Mouse (Mus musculus): ENCODE measurements at regions not wholly inside any gene's neighbourhood (a gene's known extent, or its start where the extent isn't known, plus 50 kb on each side); places are given as distances from the start of the nearest gene placed in this dataset.
A peak's percentile ranks its signal among the peaks of the same experiment; 100 is the strongest.
"Not testable (repeated sequence)": the region's sequence is repeated elsewhere in the genome, so short reads cannot be mapped to it uniquely, and the experiment has no call there.

DNA sequence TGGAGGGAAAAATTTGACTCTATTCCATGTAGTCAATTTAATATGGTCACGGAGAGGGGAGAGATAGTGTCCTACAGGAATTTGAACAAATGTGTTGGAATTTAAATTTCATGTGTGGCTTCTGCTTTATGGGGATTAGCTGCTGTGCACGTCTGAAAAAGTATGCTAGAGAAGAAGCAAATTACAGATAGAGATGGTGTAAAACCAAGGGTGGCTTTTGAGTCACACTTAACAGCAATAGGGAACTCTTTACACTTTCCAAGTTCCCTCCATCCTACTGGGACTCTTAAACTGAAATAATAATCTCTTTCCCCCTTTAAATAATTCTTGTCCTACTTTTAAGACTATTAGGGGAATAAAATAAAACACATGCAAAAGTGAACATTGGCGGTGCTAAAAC, 1790.1 kb upstream of the 5930422O12Rik start:
- ATAC-seq: no peak
- H3K4me1 ChIP-seq: no peaks in the 10 kb centered on the region
- H3K27ac ChIP-seq: no peak overlapping the region
- H3K4me3 ChIP-seq: no peak overlapping the region
- H3K9me3 ChIP-seq (replicated peaks): no peaks in the 10 kb centered on the region
- no peaks in the 10 kb centered on the region for H3K36me3 ChIP-seq
- H3K9ac ChIP-seq: no peak overlapping the region
- no peak overlapping the region for H3K4me2 ChIP-seq
- WGBS (ENCODE audit: insufficient replicate concordance): 65% methylated on average over 3 of the region's 3 CpGs
- H3K27me3 ChIP-seq (replicated peaks): no peaks in the 10 kb centered on the region

DNA sequence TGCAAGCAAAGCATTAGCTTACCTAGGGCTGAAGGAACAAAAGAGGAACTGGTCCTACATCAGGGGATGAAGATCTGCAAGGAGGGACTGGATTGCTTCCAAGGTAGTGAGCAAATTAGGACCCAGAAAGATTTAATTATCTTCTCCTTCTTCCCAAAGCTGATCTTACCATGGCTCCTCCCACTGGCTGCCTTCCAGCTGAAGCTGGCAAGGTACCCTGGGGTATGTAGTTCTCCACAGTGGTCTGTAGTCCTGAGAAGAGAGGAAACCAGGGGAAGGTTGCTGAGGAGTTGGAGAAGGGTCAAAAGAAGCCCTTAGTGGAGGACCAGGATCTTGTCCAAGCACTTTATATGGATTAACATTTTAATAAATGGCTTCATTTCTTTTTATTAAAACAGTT, 1764.8 kb upstream of the 5930422O12Rik start:
- H3K27me3 ChIP-seq (replicated peaks): no peaks in the 10 kb centered on the region
- H3K9ac ChIP-seq: no peak overlapping the region
- 0 out of 2 replicates have a peak, but pooled peaks cover 5% of the 10 kb centered on the region for H3K4me1 ChIP-seq
- H3K9me3 ChIP-seq (replicated peaks): no peaks in the 10 kb centered on the region
- no peak overlapping the region for H3K4me2 ChIP-seq
- H3K4me3 ChIP-seq: no peak overlapping the region
- no peak for ATAC-seq
- no peak overlapping the region for H3K27ac ChIP-seq
- no peaks in the 10 kb centered on the region for H3K36me3 ChIP-seq

DNA sequence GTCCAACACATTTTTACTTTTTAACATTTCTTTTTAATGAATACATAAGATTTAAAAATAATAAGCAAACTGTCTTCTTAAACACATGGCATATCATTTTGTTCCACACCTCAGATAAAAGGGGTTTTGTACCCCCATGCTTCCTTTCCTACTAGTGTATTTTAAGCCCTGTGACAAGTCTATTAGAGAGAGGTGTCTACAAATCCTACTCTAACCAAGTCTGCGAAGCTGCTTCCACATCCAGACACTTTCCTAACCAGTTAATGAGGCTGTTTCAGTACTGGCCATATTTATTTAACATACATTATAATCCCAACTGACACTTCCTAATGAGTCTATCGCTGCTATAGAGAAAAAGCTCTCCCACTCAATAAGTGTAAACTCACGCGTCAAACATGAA, 1763.0 kb upstream of the 5930422O12Rik start:
- Histone ChIP-seq H3K27ac (no peak overlapping the region), H3K27me3 (replicated peaks) (no peaks in the 10 kb centered on the region), H3K4me3 (no peak overlapping the region), H3K4me1 (0 out of 2 replicates have a peak, but pooled peaks cover 5% of the 10 kb centered on the region), H3K36me3 (no peaks in the 10 kb centered on the region), H3K9ac (no peak overlapping the region), H3K9me3 (replicated peaks) (no peaks in the 10 kb centered on the region), H3K4me2 (no peak overlapping the region)
- ATAC-seq: no peak
- WGBS (ENCODE audit: insufficient replicate concordance): 76% methylated on average over 4 of the region's 4 CpGs

DNA sequence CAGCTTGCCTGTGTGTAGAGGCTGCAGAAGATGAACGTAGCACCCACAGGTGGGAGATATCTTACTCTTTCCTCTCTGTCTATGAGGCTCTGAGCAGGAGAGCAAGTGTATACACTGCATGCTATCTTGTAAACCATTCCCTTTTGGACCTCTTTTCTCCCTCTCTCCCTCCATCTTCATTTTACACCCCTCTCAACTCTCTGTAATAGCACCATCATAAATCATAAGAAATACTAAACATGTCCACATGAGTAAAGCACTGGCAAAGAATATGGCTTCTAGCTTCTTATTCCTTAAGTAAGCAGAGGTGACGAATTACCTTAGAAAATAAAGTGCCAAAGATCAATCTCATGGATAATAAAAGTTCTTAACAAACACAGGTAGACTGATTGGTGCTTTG, 1724.3 kb upstream of the 5930422O12Rik start:
- Histone ChIP-seq H3K4me1 (no peaks in the 10 kb centered on the region), H3K9me3 (replicated peaks) (no peaks in the 10 kb centered on the region), H3K27me3 (replicated peaks) (no peaks in the 10 kb centered on the region), H3K9ac (no peak overlapping the region), H3K4me2 (no peak overlapping the region), H3K4me3 (no peak overlapping the region), H3K27ac (no peak overlapping the region), H3K36me3 (no peaks in the 10 kb centered on the region)
- no peak for ATAC-seq
- 57% methylated on average over 2 of the region's 2 CpGs for whole genome bisulfite sequencing (ENCODE audit: insufficient replicate concordance)

DNA sequence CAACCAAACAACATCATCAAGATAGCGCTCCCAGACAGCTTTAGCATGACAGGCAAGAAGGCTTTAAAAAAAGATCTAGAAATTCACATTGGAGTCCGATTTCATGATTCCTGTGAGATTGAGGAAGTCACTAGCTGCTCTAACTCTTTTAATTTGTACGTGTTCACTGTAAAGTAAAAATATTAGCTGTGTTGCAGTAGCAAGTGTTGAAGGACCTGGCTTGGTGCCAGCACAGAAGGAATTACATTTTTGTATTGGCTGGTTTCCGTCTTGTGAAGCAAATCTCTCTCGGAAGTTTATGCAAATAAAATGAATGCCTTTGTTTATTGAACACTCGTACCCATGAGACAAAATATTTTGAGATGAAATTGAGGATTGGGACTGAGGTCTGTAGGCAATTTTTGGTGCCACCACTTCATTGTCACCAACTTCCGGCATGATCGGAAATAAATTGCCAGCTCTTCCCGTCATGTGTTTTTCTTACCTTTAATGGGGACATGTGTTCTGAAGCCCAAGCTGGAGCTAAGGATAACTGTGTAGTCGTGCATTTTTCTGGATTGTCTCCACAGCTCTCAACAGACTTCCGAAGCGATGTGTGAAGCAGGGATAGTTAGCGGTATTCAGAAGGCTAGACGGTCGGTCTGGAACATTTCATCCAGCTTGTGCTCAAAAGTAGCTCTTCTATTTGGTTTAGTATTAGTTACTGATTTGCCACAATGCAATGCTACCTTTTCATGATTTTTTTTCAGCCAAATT, 1715.0 kb upstream of the 5930422O12Rik start:
- Histone ChIP-seq H3K36me3 (no peaks in the 10 kb centered on the region), H3K4me2 (no peak overlapping the region), H3K4me3 (no peak overlapping the region), H3K27ac (no peak overlapping the region), H3K9ac (no peak overlapping the region), H3K27me3 (replicated peaks) (no peaks in the 10 kb centered on the region), H3K4me1 (peaks cover 7% of the 10 kb centered on the region), H3K9me3 (replicated peaks) (no peaks in the 10 kb centered on the region)
- no peak for ATAC-seq
- 78% methylated on average over 15 of the region's 15 CpGs for WGBS (ENCODE audit: insufficient replicate concordance)

DNA sequence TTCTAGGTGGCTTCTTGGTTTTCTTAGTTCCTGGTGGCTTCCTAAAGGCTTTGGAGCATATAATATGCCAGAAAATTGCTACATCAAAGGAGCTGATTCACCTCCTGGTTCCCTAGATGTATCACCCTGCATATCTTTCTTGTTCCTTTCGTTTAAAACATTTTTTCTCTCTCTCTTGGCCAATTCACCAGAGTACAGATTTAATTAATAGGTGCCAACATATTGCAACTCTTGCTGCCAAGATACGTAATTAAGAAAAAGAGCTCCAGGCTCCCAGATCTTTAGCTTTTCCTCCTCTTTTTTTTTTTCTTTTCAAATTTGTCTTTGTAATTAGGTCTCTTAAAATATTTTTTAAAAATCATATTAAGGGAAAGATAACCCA, 1714.4 kb upstream of the 5930422O12Rik start:
- no peaks in the 10 kb centered on the region for H3K36me3 ChIP-seq
- no peak overlapping the region for H3K4me2 ChIP-seq
- no peaks in the 10 kb centered on the region for H3K9me3 ChIP-seq (replicated peaks)
- H3K4me3 ChIP-seq: no peak overlapping the region
- peaks cover 13% of the 10 kb centered on the region for H3K4me1 ChIP-seq
- H3K27me3 ChIP-seq (replicated peaks): no peaks in the 10 kb centered on the region
- no peak overlapping the region for H3K9ac ChIP-seq
- no peak overlapping the region for H3K27ac ChIP-seq
- 72% methylated on average over 2 of the region's 2 CpGs for WGBS (ENCODE audit: insufficient replicate concordance)
- no peak for ATAC-seq

DNA sequence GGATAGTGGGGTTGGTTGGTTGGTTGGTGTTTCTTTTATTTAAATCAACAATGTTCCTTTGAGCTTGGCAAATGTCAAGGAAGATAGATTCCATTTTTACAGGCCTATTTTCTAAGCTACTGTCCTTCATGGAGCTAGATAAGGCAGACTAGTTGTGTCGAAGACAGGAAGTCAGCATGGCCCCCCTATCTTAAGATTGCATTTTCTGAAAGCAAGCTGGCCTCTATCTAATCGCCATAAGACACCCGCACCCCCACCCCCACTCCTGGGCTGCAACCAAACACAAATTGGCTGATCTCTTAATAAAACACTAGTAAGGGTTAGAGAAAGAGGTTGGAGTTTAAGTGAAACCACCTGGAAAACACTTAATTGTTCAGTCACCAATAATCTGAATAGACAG, 1708.5 kb upstream of the 5930422O12Rik start:
- peak overlapping the region; percentile 90 for H3K27ac ChIP-seq
- H3K27me3 ChIP-seq (replicated peaks): no peaks in the 10 kb centered on the region
- peak; percentile 94 for ATAC-seq
- peaks cover 64% of the 10 kb centered on the region for H3K4me1 ChIP-seq
- H3K9me3 ChIP-seq (replicated peaks): 0 out of 2 replicates have a peak, but pooled peaks cover 2% of the 10 kb centered on the region
- 7% methylated on average over 3 of the region's 3 CpGs for WGBS (ENCODE audit: insufficient replicate concordance)
- no peaks in the 10 kb centered on the region for H3K36me3 ChIP-seq
- 0 out of 2 replicates have a peak overlapping the region, but pooled peaks have one; percentile 1 for H3K4me3 ChIP-seq
- H3K4me2 ChIP-seq: peak overlapping the region; percentile 58
- H3K9ac ChIP-seq: peak overlapping the region; percentile 34; the same call in 1 of the 2 replicates

DNA sequence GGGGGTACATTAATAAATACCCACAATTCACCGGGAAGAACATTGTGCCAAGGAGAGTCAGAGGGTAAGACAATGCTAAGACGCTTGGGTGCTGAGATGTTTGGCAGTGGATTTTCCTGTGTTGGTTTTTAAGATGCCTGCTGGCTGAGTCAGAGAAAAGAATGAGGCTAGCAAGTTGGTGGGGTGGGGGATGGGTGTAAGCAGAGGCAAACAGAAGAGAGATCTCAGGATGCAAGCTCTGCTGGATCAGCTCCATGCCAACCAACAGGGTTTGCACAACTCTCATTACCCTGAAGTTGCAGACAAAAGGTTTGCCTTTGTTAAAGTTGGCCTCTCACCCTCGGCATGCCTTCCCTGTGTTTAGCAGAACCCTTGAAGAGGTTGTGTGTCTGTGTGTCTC, 1707.9 kb upstream of the 5930422O12Rik start:
- peak; percentile 56 for ATAC-seq
- H3K9me3 ChIP-seq (replicated peaks): 0 out of 2 replicates have a peak, but pooled peaks cover 2% of the 10 kb centered on the region

DNA sequence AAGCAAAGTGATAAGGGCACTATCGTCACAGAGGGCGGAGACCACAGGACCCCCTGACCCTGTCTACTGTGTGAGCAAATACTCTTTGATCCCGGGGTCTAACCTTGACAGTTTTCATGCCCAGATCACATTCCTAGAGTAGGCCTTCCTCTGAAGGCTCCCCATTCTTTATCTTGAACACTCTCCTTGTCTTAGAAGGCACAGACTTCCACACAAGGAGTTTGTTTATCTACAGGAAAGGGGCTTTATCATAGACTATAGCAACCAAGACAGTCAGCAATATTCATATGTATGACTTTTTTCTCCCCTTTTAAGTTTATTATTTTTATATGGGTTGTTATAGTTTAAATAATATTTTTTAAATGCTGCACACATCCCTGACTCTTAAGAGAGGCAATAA, 1703.1 kb upstream of the 5930422O12Rik start:
- Histone ChIP-seq H3K9me3 (replicated peaks) (0 out of 2 replicates have a peak, but pooled peaks cover 2% of the 10 kb centered on the region), H3K27me3 (replicated peaks) (no peaks in the 10 kb centered on the region), H3K4me2 (peak overlapping the region; percentile 29), H3K9ac (no peak overlapping the region), H3K4me3 (no peak overlapping the region), H3K27ac (peak overlapping the region; percentile 69), H3K36me3 (no peaks in the 10 kb centered on the region), H3K4me1 (peaks cover 56% of the 10 kb centered on the region)
- 10% methylated on average over 3 of the region's 3 CpGs for WGBS (ENCODE audit: insufficient replicate concordance)
- ATAC-seq: peak; percentile 83

More for the DNA sequence above, 1707.9 kb upstream of the 5930422O12Rik start:
- 26% methylated on average over 3 of the region's 3 CpGs for WGBS (ENCODE audit: insufficient replicate concordance)
- 0 out of 2 replicates have a peak overlapping the region, but pooled peaks have one; percentile 1 for H3K4me3 ChIP-seq
- H3K27me3 ChIP-seq (replicated peaks): no peaks in the 10 kb centered on the region
- peak overlapping the region; percentile 90 for H3K27ac ChIP-seq
- peak overlapping the region; percentile 58 for H3K4me2 ChIP-seq
- no peaks in the 10 kb centered on the region for H3K36me3 ChIP-seq
- peaks cover 70% of the 10 kb centered on the region for H3K4me1 ChIP-seq
- peak overlapping the region; percentile 34; the same call in 1 of the 2 replicates for H3K9ac ChIP-seq

DNA sequence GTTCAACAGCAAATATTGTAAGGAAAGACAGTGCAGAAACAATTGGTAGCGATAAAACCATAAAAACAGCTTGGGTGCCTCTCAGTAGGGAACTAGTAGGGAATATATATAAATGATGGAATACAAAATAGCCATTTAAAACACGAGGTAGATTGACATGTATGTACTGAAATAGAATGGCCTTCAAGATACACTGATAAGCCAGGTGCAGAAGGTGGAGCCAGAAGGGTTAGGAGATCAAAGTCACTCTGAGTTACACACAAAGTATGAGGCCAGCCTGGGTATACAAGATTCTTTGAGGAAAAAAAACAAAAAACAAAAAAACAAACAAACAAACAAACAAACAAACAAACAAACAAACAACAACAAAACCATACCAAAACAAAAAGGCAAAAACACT, 1692.9 kb upstream of the 5930422O12Rik start:
- Histone ChIP-seq H3K27me3 (replicated peaks) (no peaks in the 10 kb centered on the region), H3K4me3 (no peak overlapping the region), H3K27ac (no peak overlapping the region), H3K36me3 (no peaks in the 10 kb centered on the region), H3K4me2 (no peak overlapping the region), H3K4me1 (no peaks in the 10 kb centered on the region), H3K9me3 (replicated peaks) (no peaks in the 10 kb centered on the region), H3K9ac (no peak overlapping the region)
- no peak for ATAC-seq
- 60% methylated on average over 2 of the region's 2 CpGs for WGBS (ENCODE audit: insufficient replicate concordance)

DNA sequence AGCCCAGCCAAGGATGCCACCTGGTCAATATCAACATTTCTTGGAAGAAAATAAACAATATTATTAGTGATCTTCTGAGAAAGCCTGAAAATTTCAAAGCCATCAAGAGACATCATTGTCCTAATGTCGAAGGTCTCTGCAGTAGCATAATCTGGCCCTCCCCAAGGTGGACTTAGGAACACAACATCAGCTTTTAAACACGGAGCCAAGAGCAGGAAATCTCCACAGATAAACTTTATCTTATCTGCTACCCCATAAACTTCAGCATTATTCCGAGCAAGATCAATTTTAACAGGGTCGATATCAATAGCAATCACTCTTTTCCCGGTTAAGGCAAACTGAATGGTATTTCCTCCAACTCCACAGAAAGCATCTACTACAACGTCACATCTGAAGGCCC, 1691.2 kb upstream of the 5930422O12Rik start:
- not testable (repeated sequence) for ATAC-seq; H3K4me2 ChIP-seq; H3K27ac ChIP-seq; H3K4me1 ChIP-seq; H3K4me3 ChIP-seq; H3K9ac ChIP-seq; H3K9me3 ChIP-seq (replicated peaks); H3K27me3 ChIP-seq (replicated peaks); H3K36me3 ChIP-seq
- 49% methylated on average over 6 of the region's 6 CpGs for WGBS (ENCODE audit: insufficient replicate concordance)

DNA sequence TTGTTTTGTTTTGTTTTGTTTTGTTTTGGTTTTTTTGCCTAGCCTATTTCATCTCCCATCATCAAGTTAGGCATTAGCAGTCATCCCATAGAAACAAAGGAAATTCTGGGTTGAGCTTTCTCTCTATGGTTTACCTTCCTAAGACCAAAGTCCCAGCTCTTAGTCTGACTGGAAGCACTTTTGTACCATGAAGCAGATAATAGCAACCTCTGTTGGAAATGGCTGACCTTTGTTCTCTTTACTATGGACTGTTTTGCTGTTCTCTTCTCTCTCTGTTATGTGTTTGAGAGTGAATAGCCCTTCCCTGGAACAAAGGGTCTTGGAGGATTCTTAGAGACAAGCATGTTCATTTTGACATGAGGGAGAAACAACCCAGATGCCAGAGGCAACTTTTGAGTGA, 1681.7 kb upstream of the 5930422O12Rik start:
- Histone ChIP-seq H3K9me3 (replicated peaks) (no peaks in the 10 kb centered on the region), H3K27ac (no peak overlapping the region), H3K4me1 (no peaks in the 10 kb centered on the region), H3K27me3 (replicated peaks) (no peaks in the 10 kb centered on the region), H3K4me2 (no peak overlapping the region), H3K4me3 (no peak overlapping the region), H3K9ac (no peak overlapping the region), H3K36me3 (no peaks in the 10 kb centered on the region)
- no peak for ATAC-seq

DNA sequence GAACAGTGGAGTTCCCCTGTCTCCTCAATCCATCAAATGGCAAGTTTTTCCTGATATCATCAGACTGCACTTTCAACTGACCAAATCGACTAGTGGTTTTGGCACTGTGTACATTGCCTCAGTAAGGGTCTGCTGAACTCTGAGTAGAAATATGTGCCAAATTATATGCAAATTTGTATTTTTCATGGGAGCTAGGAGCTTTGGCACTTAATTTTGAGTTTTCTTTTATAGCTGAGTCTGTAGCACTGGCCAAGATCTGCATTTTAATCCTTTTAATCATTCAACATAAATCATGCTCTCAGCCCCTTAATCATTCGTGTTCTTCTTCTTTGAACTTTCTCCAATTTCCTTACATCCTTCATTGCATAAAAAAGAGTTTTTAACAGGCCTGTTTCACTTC, 1678.5 kb upstream of the 5930422O12Rik start:
- Histone ChIP-seq H3K4me1 (no peaks in the 10 kb centered on the region), H3K36me3 (no peaks in the 10 kb centered on the region), H3K9me3 (replicated peaks) (no peaks in the 10 kb centered on the region), H3K4me2 (no peak overlapping the region), H3K27ac (no peak overlapping the region), H3K27me3 (replicated peaks) (no peaks in the 10 kb centered on the region), H3K9ac (no peak overlapping the region), H3K4me3 (no peak overlapping the region)
- ATAC-seq: no peak
- 56% methylated on average over 2 of the region's 2 CpGs for WGBS (ENCODE audit: insufficient replicate concordance)
